ENCODE assay signal across 19 mouse cellular contexts in the genomic region with DNA sequence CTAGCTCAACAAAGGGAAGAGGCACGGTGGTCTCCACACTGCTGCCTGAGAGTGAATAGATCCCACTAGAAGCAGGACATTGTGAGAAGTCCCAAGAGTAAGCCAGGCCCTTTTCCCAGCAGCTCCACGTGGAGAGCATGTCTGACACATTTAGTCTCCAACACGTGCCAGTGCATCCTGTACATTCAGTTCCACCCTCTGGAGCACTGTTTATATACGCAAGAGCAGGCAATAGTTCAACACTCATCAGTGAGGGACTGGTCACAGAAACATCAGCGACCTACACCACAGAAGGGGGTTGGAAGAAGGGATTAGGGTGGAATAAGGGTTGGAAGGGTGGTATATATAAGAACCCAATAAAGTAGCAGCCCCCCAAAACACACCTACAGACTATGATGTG.
A peak's percentile ranks its signal among the peaks of the same experiment; 100 is the strongest.
DNase-seq lines count a peak whose midpoint lies in the region; ATAC-seq and TF ChIP-seq lines count a peak whose summit lies in the region.
"Had no signal": no experiment of that assay in that cellular context is flagged by ENCODE, and none has a peak within 500 bp of the region (broad histone marks: within the 10 kb centered on the region; RNA-seq: fewer than 3 reads in every experiment).

No protein-coding gene starts in this region.

- H3K36me3 ChIP-seq in lung, embryonic 16.5 days (ENCODE audit: control insufficient read depth, insufficient read depth, low read length), result peaks cover 2% of the 10 kb centered on the region; the same call in 1 of the 2 replicates
- no peaks in the 10 kb centered on the region for H3K36me3 ChIP-seq in lung, postnatal 0 days (ENCODE audit: insufficient read depth, low read length)
- H3K36me3 ChIP-seq: G1E had no signal

- H3K27ac ChIP-seq in lung, embryonic 16.5 days (ENCODE audit: low read length), result no peak overlapping the region
- H3K27ac ChIP-seq in lung, postnatal 0 days (ENCODE audit: low read length), result no peak overlapping the region

- WGBS in lung, embryonic 16.5 days, result 45% methylated on average over 5 of the region's 5 CpGs
- 35% methylated on average over 5 of the region's 5 CpGs for whole genome bisulfite sequencing in lung, postnatal 0 days

- no peak overlapping the region for H3K4me2 ChIP-seq in lung, embryonic 16.5 days (ENCODE audit: low read depth, low read length)
- no peak overlapping the region for H3K4me2 ChIP-seq in lung, postnatal 0 days (replicated peaks; ENCODE audit: low read depth, low read length)

- H3K9me3 ChIP-seq in lung, embryonic 16.5 days (ENCODE audit: control insufficient read depth, low read length), result no peaks in the 10 kb centered on the region
- no peaks in the 10 kb centered on the region for H3K9me3 ChIP-seq in lung, postnatal 0 days (ENCODE audit: low read length)
- H3K9me3 ChIP-seq: G1E had no signal

- ATAC-seq in lung, embryonic 16.5 days (ENCODE audit: low read depth), result peak; percentile 57
- ATAC-seq in lung, postnatal 0 days, result peak; percentile 57; the same call in 1 of the 2 replicates
- ATAC-seq: activated CD4-positive, CD25-positive, alpha-beta regulatory T cell, adult 4 months; CD4-positive, CD25-positive, alpha-beta regulatory T cell, adult 4 months; Patski had no signal

- DNase-seq in lung, adult 18-20 months, result no peak
- DNase-seq in lung, postnatal 0 days (ENCODE audit: low spot score), result peak; percentile 11
- DNase-seq in lung, postnatal 36 days, result no peak
- DNase-seq: adrenal gland, adult 2 months; adrenal gland, adult 8-10 months; adrenal gland, postnatal 10 days; adrenal gland, postnatal 14 days; adrenal gland, postnatal 25 days; adrenal gland, postnatal 36 days; B cell, adult 2 months; cerebellum, adult 11 months; cerebellum, adult 11-12 months; cerebellum, adult 18-20 months had no signal

- no peak overlapping the region for H3K9ac ChIP-seq in lung, embryonic 16.5 days (ENCODE audit: low read length)
- no peak overlapping the region for H3K9ac ChIP-seq in lung, postnatal 0 days (replicated peaks; ENCODE audit: low read depth)

- TF ChIP-seq EP300 in lung, postnatal 0 days (IDR thresholded peaks at IDR 0.05), result peak; percentile 56; the same call in 1 of the 2 replicates

- H3K27me3 ChIP-seq in lung, embryonic 16.5 days (ENCODE audit: control insufficient read depth, insufficient read depth, low read depth, low read length), result no peaks in the 10 kb centered on the region
- H3K27me3 ChIP-seq in lung, postnatal 0 days (replicated peaks; ENCODE audit: insufficient read depth, low read length), result no peaks in the 10 kb centered on the region
- H3K27me3 ChIP-seq: CH12.LX had no signal

- no peak overlapping the region for H3K4me3 ChIP-seq in lung, embryonic 16.5 days (ENCODE audit: low read length)
- H3K4me3 ChIP-seq in lung, postnatal 0 days (ENCODE audit: low read depth, low read length), result no peak overlapping the region

- TF ChIP-seq CTCF in lung, postnatal 0 days (IDR thresholded peaks at IDR 0.05), result no peak

- no peaks in the 10 kb centered on the region for H3K4me1 ChIP-seq in lung, embryonic 16.5 days (replicated peaks; ENCODE audit: control insufficient read depth, insufficient read depth, low read length)
- H3K4me1 ChIP-seq in lung, postnatal 0 days (ENCODE audit: insufficient read depth, low read depth, low read length), result no peaks in the 10 kb centered on the region
